Mouse (Mus musculus) G1E (cell line): ENCODE results near the gene Chst15. TPM values are rescaled to one million over a fixed set of nuclear protein-coding genes. Genes with fewer than 3 reads are reported as not detected.

Experiments
- ATAC-seq: 2 replicates; pipeline ENCODE4 v1.8.0; 2016; ENCODE audit warnings: mild to moderate bottlenecking; ENCODE audit not compliant: insufficient number of reproducible peaks, poor library complexity, low FRiP score, severe bottlenecking; ENCODE audit errors: extremely low read depth
- DNase-seq: peaks from one replicate; pipeline ENCODE4 v3.0.0; 2012; ENCODE audit warnings: low spot score
- H3K27me3 ChIP-seq: 2 replicates; pipeline ENCODE4 v1.6.1; 2012; ENCODE audit warnings: mild to moderate bottlenecking, low read length, inconsistent platforms; ENCODE audit not compliant: insufficient read depth
- H3K36me3 ChIP-seq: replicated peaks from 2 replicates; pipeline ENCODE3; 2012; ENCODE audit warnings: mild to moderate bottlenecking, inconsistent platforms
- H3K4me1 ChIP-seq: 2 replicates; pipeline ENCODE4 v1.6.1; 2012; ENCODE audit warnings: low read depth, low read length, inconsistent platforms, mixed read lengths; ENCODE audit not compliant: insufficient read depth
- H3K4me3 ChIP-seq: 2 replicates; pipeline ENCODE4 v1.5.1; 2012; ENCODE audit warnings: low read depth, mild to moderate bottlenecking, inconsistent platforms, low read length, moderate library complexity, mixed read lengths
- H3K9me3 ChIP-seq: replicated peaks from 2 replicates; pipeline ENCODE4 v1.6.1; 2012; ENCODE audit warnings: inconsistent platforms
- CTCF ChIP-seq: IDR thresholded peaks from 2 replicates; pipeline ENCODE4 v1.5.1; 2012; ENCODE audit warnings: low read depth, low read length, inconsistent platforms, mixed read lengths
- GATA1 ChIP-seq: IDR thresholded peaks from 2 replicates; pipeline ENCODE4 v1.6.1; 2012; ENCODE audit warnings: borderline replicate concordance, low read length, inconsistent platforms, mixed read lengths
- GATA2 ChIP-seq: IDR thresholded peaks from 2 replicates; pipeline ENCODE4 v1.6.1; 2012; ENCODE audit warnings: low read depth, low read length, inconsistent platforms, borderline replicate concordance
- POLR2AphosphoS5 ChIP-seq: IDR thresholded peaks from 2 replicates; pipeline ENCODE4 v1.6.1; 2012; ENCODE audit warnings: low read depth, low read length, inconsistent platforms; ENCODE audit not compliant: insufficient replicate concordance
- TAL1 ChIP-seq: conservative IDR thresholded peaks from 2 replicates; pipeline ENCODE4 v1.6.1; 2012; ENCODE audit warnings: low read depth, low read length, inconsistent platforms, mixed read lengths
- polyA plus RNA-seq: library from polyadenylated mRNA; stranded (reverse); fragments of >175 nt; gene quantifications from 2 replicates; pipeline ENCODE4 v1.2.3, GENCODE M21; 2012
- total RNA-seq, 2 experiments: library from RNA; stranded (forward) in 1 of 2; stranded (reverse) in 1 of 2; fragments of 200-1000 nt in 1 of 2; fragments of >200 nt in 1 of 2; fragmentation: Nextera tagmentation in 1 of 2; gene quantifications; 2 replicates each; pipeline ENCODE4 v1.2.3; 2014 to 2017

Chst15 gene
- total and polyA plus RNA-seq, 3 experiments = 0.05 TPM; not detected in 2

- no peak for TF ChIP-seq GATA2
- TF ChIP-seq CTCF = no peak
- no peak for TF ChIP-seq GATA1
- TF ChIP-seq POLR2AphosphoS5 = no peak
- TF ChIP-seq TAL1 = no peak
- no peaks in the 10 kb centered on the region for H3K36me3 ChIP-seq
- no peak for ATAC-seq
Measured at GRCm38 (mm10) chr7:132338350-132338749, 21.3 kb upstream of the Chst15 start.

GRCm38 (mm10) chr7:132337268-132337917 is 20.4 kb upstream of the Chst15 start:
- ATAC-seq (no peak), DNase-seq (no peak)
- Histone ChIP-seq H3K4me1 (no peaks in the 10 kb centered on the region), H3K36me3 (no peaks in the 10 kb centered on the region), H3K4me3 (no peak overlapping the region), H3K27me3 (no peaks in the 10 kb centered on the region), H3K9me3 (peaks cover 72% of the 10 kb centered on the region)
- TF ChIP-seq POLR2AphosphoS5 = no peak
- TF ChIP-seq GATA1 = no peak
- no peak for TF ChIP-seq GATA2
- TF ChIP-seq CTCF = no peak
- no peak for TF ChIP-seq TAL1

More at GRCm38 (mm10) chr7:132338350-132338749, 21.3 kb upstream of the Chst15 start:
- Histone ChIP-seq H3K4me3 (no peak overlapping the region), H3K9me3 (peaks cover 71% of the 10 kb centered on the region), H3K27me3 (no peaks in the 10 kb centered on the region), H3K4me1 (no peaks in the 10 kb centered on the region)
- no peak for DNase-seq

- Histone ChIP-seq H3K36me3 (no peaks in the 10 kb centered on the region), H3K9me3 (peaks cover 74% of the 10 kb centered on the region), H3K4me3 (no peak overlapping the region), H3K27me3 (no peaks in the 10 kb centered on the region), H3K4me1 (no peaks in the 10 kb centered on the region)
- ATAC-seq = no peak
- TF ChIP-seq POLR2AphosphoS5 (no peak), CTCF (no peak), GATA1 (no peak), GATA2 (no peak)
- DNase-seq = no peak
Measured at GRCm38 (mm10) chr7:132336781-132337180, 19.8 kb upstream of the Chst15 start.

- Histone ChIP-seq H3K4me3 (no peak overlapping the region), H3K27me3 (no peaks in the 10 kb centered on the region), H3K9me3 (peaks cover 77% of the 10 kb centered on the region), H3K36me3 (no peaks in the 10 kb centered on the region), H3K4me1 (no peaks in the 10 kb centered on the region)
- no peak for ATAC-seq
- DNase-seq = no peak
- TF ChIP-seq POLR2AphosphoS5 = no peak
- TF ChIP-seq GATA2 = no peak
- no peak for TF ChIP-seq GATA1
- TF ChIP-seq TAL1 = no peak
- no peak for TF ChIP-seq CTCF
Measured at GRCm38 (mm10) chr7:132335367-132335766, 18.3 kb upstream of the Chst15 start.

- Histone ChIP-seq H3K36me3 (no peaks in the 10 kb centered on the region), H3K4me1 (no peaks in the 10 kb centered on the region), H3K4me3 (no peak overlapping the region), H3K27me3 (no peaks in the 10 kb centered on the region), H3K9me3 (peaks cover 75% of the 10 kb centered on the region)
- TF ChIP-seq CTCF = no peak
- DNase-seq (no peak), ATAC-seq (no peak)
Measured at GRCm38 (mm10) chr7:132333078-132333477, 16.1 kb upstream of the Chst15 start.

- ATAC-seq = no peak
- Histone ChIP-seq H3K27me3 (no peaks in the 10 kb centered on the region), H3K4me3 (no peak overlapping the region), H3K4me1 (no peaks in the 10 kb centered on the region), H3K9me3 (peaks cover 72% of the 10 kb centered on the region), H3K36me3 (no peaks in the 10 kb centered on the region)
- no peak for DNase-seq
- TF ChIP-seq GATA1 (no peak), TAL1 (no peak), POLR2AphosphoS5 (no peak), CTCF (no peak), GATA2 (no peak)
Measured at GRCm38 (mm10) chr7:132332176-132332575, 15.1 kb upstream of the Chst15 start.
